In the genomic region with DNA sequence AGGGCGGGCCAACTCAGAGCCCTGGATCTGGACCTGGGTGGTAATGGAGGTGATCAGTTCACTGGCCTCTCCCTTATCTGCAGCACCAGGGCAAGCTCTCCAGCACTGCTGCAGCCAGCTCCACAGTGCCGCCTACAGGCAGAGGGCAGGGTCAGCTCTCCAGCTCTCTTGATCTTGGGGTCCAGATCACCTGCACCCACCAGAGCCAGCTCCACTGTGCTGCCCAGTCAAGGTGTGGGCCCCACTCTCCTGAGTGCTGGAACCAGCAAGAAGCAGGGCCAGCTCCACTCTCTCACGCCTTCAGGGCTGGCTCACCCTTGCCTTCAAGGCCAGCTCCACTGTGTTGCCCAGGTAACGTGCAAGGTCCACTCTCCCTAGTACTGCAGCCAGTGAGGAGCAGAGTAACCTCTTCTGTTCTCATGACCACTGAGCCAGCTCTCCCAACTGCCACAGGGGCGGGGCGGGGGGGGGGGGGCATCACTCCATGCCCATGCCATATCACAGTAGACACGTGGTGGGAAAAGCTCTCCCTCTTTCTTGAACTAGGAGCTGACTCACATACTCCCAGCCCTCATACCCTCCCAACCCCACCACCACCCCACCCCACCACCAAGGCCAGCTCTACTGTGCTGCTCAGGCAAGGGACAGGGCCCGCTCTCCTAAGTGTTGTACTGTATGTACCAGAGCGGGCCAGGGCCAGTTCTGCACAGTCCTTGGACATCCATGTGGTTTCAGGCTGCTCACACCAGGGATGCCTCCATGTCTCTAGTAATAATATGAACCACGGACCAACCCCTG, we compare ENCODE assay signal across 8 mouse cellular contexts. TPM values are rescaled to one million over a fixed set of nuclear protein-coding genes. Genes with fewer than 3 reads are reported as not detected.
DNase-seq lines count a peak whose midpoint lies in the region; ATAC-seq and TF ChIP-seq lines count a peak whose summit lies in the region.

No protein-coding gene starts in this region.

- WGBS in lung, embryonic 14.5 days, result 69% methylated on average over 10 of the region's 10 CpGs
- WGBS in limb, embryonic 11.5 days, result 76% methylated on average over 10 of the region's 10 CpGs
- 73% methylated on average over 10 of the region's 10 CpGs for WGBS in stomach, embryonic 16.5 days

- peak; percentile 66 for TF ChIP-seq CTCF in lung, embryonic 14.5 days (IDR thresholded peaks at IDR 0.05; ENCODE audit: low read depth)

- no peak overlapping the region for H3K4me2 ChIP-seq in lung, embryonic 14.5 days
- H3K4me2 ChIP-seq in limb, embryonic 11.5 days (ENCODE audit: low read depth, severe bottlenecking), result no peak overlapping the region
- H3K4me2 ChIP-seq in stomach, embryonic 16.5 days (ENCODE audit: low read depth, low read length), result no peak overlapping the region

- no peak overlapping the region for H3K27ac ChIP-seq in lung, embryonic 14.5 days (ENCODE audit: low read depth)
- no peak overlapping the region for H3K27ac ChIP-seq in limb, embryonic 11.5 days (replicated peaks; ENCODE audit: low read depth, low read length)
- H3K27ac ChIP-seq in stomach, embryonic 16.5 days (ENCODE audit: low read length), result no peak overlapping the region

- no peak overlapping the region for H3K9ac ChIP-seq in lung, embryonic 14.5 days
- H3K9ac ChIP-seq in limb, embryonic 11.5 days (ENCODE audit: low read length), result no peak overlapping the region
- no peak overlapping the region for H3K9ac ChIP-seq in stomach, embryonic 16.5 days (ENCODE audit: low read length)

- no peaks in the 10 kb centered on the region for H3K9me3 ChIP-seq in lung, embryonic 14.5 days (ENCODE audit: low read depth, low read length)
- no peaks in the 10 kb centered on the region for H3K9me3 ChIP-seq in limb, embryonic 11.5 days (ENCODE audit: control insufficient read depth, low read length)
- H3K9me3 ChIP-seq in stomach, embryonic 16.5 days (replicated peaks; ENCODE audit: control insufficient read depth, low read length), result no peaks in the 10 kb centered on the region

- H3K4me1 ChIP-seq in lung, embryonic 14.5 days (ENCODE audit: insufficient read depth), result no peaks in the 10 kb centered on the region
- H3K4me1 ChIP-seq in limb, embryonic 11.5 days (ENCODE audit: control insufficient read depth, insufficient read depth, low read length), result no peaks in the 10 kb centered on the region
- H3K4me1 ChIP-seq in stomach, embryonic 16.5 days (ENCODE audit: control insufficient read depth, insufficient read depth, low read length), result no peaks in the 10 kb centered on the region

- ATAC-seq in lung, embryonic 14.5 days (ENCODE audit: insufficient read depth), result no peak
- ATAC-seq in erythroid progenitor cell, adult 5-6 weeks (replicated peaks; ENCODE audit: low FRiP score, poor library complexity, severe bottlenecking), result peak; percentile 67
- no peak for ATAC-seq in limb, embryonic 11.5 days (ENCODE audit: insufficient number of reproducible peaks, low FRiP score, low TSS enrichment, low read depth)
- ATAC-seq in stomach, embryonic 16.5 days (ENCODE audit: insufficient read depth, low FRiP score), result peak; percentile 63

- H3K27me3 ChIP-seq in lung, embryonic 14.5 days (ENCODE audit: insufficient read depth, low read length), result no peaks in the 10 kb centered on the region
- no peaks in the 10 kb centered on the region for H3K27me3 ChIP-seq in limb, embryonic 11.5 days (ENCODE audit: control insufficient read depth, insufficient read depth, low read length)
- H3K27me3 ChIP-seq in stomach, embryonic 16.5 days (ENCODE audit: control insufficient read depth, insufficient read depth, low read length), result no peaks in the 10 kb centered on the region

- no peaks in the 10 kb centered on the region for H3K36me3 ChIP-seq in lung, embryonic 14.5 days (ENCODE audit: insufficient read depth)
- no peaks in the 10 kb centered on the region for H3K36me3 ChIP-seq in limb, embryonic 11.5 days (ENCODE audit: control insufficient read depth, insufficient read depth, low read length)
- no peaks in the 10 kb centered on the region for H3K36me3 ChIP-seq in stomach, embryonic 16.5 days (ENCODE audit: control insufficient read depth, insufficient read depth, low read length)

- no peak overlapping the region for H3K4me3 ChIP-seq in lung, embryonic 14.5 days (ENCODE audit: low read depth, low read length)
- H3K4me3 ChIP-seq in limb, embryonic 11.5 days (ENCODE audit: low read depth, low read length), result no peak overlapping the region
- no peak overlapping the region for H3K4me3 ChIP-seq in stomach, embryonic 16.5 days (replicated peaks; ENCODE audit: low read length)

- DNase-seq in lung, embryonic 14.5 days, result peak; percentile 31
- no peak for DNase-seq in lung, postnatal 4 days
- peak; percentile 27 for DNase-seq in adrenal gland, adult 8-10 months
- DNase-seq in limb, embryonic 11.5 days (ENCODE audit: low spot score), result peak; percentile 62
- no peak for DNase-seq in urinary bladder, postnatal 36 days (ENCODE audit: low spot score in 2 of 2)
- DNase-seq in ovary, postnatal 10 days (ENCODE audit: low spot score), result no peak

RNA-seq across cellular contexts. Expression of gene Qdpr, which starts 30.0 kb away (rescaled TPM):
- 117 and 122 TPM in 2 replicates for polyA plus RNA-seq in lung, embryonic 14.5 days (2014; fragmentation: Nextera tagmentation; extraction: Ambion mirVana)
- 100 to 1,000 TPM; 112 to 136 (median 124) TPM for total RNA-seq in adrenal gland, adult 8-10 months (2022)
- 3.4 and 32.8 TPM in 2 replicates for total RNA-seq in erythroid progenitor cell, adult 5-6 weeks (2015; ENCODE audit: low replicate concordance)
- 1.4 and 6.4 TPM in 2 replicates for total RNA-seq in erythroid progenitor cell, adult 5-6 weeks (2017; ENCODE audit: low replicate concordance)
- 110 and 118 TPM in 2 replicates for polyA plus RNA-seq in limb, embryonic 11.5 days (2014; fragmentation: Nextera tagmentation; extraction: Ambion mirVana)
- polyA plus RNA-seq in stomach, embryonic 16.5 days (2015; fragmentation: Nextera tagmentation; extraction: Ambion mirVana), result 124 and 145 TPM in 2 replicates

RNA-seq across cellular contexts. Expression of gene Clrn2, which starts 33.5 kb away (rescaled TPM):
- not detected in 2 replicates for polyA plus RNA-seq in lung, embryonic 14.5 days (2014; fragmentation: Nextera tagmentation; extraction: Ambion mirVana)
- total RNA-seq in adrenal gland, adult 8-10 months (2022), result not detected
- not detected in 2 replicates for total RNA-seq in erythroid progenitor cell, adult 5-6 weeks (2015; ENCODE audit: low replicate concordance)
- total RNA-seq in erythroid progenitor cell, adult 5-6 weeks (2017; ENCODE audit: low replicate concordance), result not detected in 2 replicates
- polyA plus RNA-seq in limb, embryonic 11.5 days (2014; fragmentation: Nextera tagmentation; extraction: Ambion mirVana), result not detected in 2 replicates
- polyA plus RNA-seq in stomach, embryonic 16.5 days (2015; fragmentation: Nextera tagmentation; extraction: Ambion mirVana), result not detected in 2 replicates

Comparison
In these comparisons a context has a peak if more than half of its experiments do, and no peak if none do; other contexts are left out.
1. DNase-seq: peak in lung, embryonic 14.5 days (single experiment), adrenal gland, adult 8-10 months (single experiment) and limb, embryonic 11.5 days (single experiment); none in lung, postnatal 4 days (0 of 2), urinary bladder, postnatal 36 days (0 of 2) and ovary, postnatal 10 days (single experiment).
2. ATAC-seq: peak in erythroid progenitor cell, adult 5-6 weeks (single experiment) and stomach, embryonic 16.5 days (single experiment); none in lung, embryonic 14.5 days (single experiment) and limb, embryonic 11.5 days (single experiment).